Mouse (Mus musculus) intestine, postnatal 0 days (tissue): ENCODE results near the gene Map3k15. TPM values are rescaled to one million over a fixed set of nuclear protein-coding genes. Genes with fewer than 3 reads are reported as not detected.

Experiments used
- ATAC-seq: fragments of 200-750 bp; cut with Nextera tagmentation; 2 replicates; pipeline ENCODE4 v1.8.0; 2017; ENCODE audit warnings: mild to moderate bottlenecking, moderate TSS enrichment, moderate library complexity
- H3K27ac ChIP-seq: fragments of 300-500 bp; sonication (generic); 2 replicates; pipeline ENCODE4 v1.5.1; 2014; ENCODE audit warnings: mild to moderate bottlenecking, low read depth, low read length, moderate library complexity
- H3K27me3 ChIP-seq: fragments of 300-500 bp; sonication (generic); replicated peaks from 2 replicates; pipeline ENCODE4 v1.6.1; 2014; ENCODE audit warnings: low read length, mixed read lengths; ENCODE audit not compliant: control insufficient read depth, insufficient read depth
- H3K36me3 ChIP-seq: fragments of 300-500 bp; sonication (generic); 2 replicates; pipeline ENCODE4 v1.6.1; 2014; ENCODE audit warnings: mild to moderate bottlenecking, moderate library complexity; ENCODE audit not compliant: control insufficient read depth, insufficient read depth
- H3K4me1 ChIP-seq: fragments of 300-500 bp; sonication (generic); replicated peaks from 2 replicates; pipeline ENCODE4 v1.6.1; 2014; ENCODE audit warnings: antibody characterized with exemption, low read length, mixed read lengths; ENCODE audit not compliant: control insufficient read depth, insufficient read depth
- H3K4me2 ChIP-seq: fragments of 300-500 bp; sonication (generic); replicated peaks from 2 replicates; pipeline ENCODE4 v1.6.1; 2014; ENCODE audit warnings: low read depth, mild to moderate bottlenecking, moderate library complexity
- H3K4me3 ChIP-seq: fragments of 300-500 bp; sonication (generic); 2 replicates; pipeline ENCODE4 v1.5.1; 2014; ENCODE audit warnings: low read depth, low read length
- H3K9ac ChIP-seq: fragments of 300-500 bp; sonication (generic); 2 replicates; pipeline ENCODE4 v1.6.1; 2014; ENCODE audit warnings: mild to moderate bottlenecking, low read depth, low read length
- H3K9me3 ChIP-seq: fragments of 300-500 bp; sonication (generic); 2 replicates; pipeline ENCODE4 v1.6.1; 2016; ENCODE audit warnings: mixed run types; ENCODE audit not compliant: control insufficient read depth
- CTCF ChIP-seq: sonication (generic); IDR thresholded peaks from 2 replicates; pipeline ENCODE4 v1.5.1; 2016; ENCODE audit warnings: low read depth, mild to moderate bottlenecking, control low read depth, antibody characterized with exemption, moderate library complexity
- WGBS: fragments of 180-500 bp; shearing (Covaris S2); extraction: QIAGEN DNeasy Blood & Tissue Kit; methylation state at CpG from one replicate; pipeline ENCODE4 v1.1.7; 2014; 5-methylcytosine and 5-hydroxymethylcytosine counted together
- polyA plus RNA-seq: library from polyadenylated mRNA; unstranded; fragments of >200 nt; fragmentation: Nextera tagmentation; extraction: Ambion mirVana; gene quantifications from 2 replicates; pipeline ENCODE4 v1.2.1, GENCODE M21; 2015

Gene Map3k15
- polyA plus RNA-seq, 1 experiment from 2014 or later, result 0.10 TPM

- Histone ChIP-seq H3K9me3 (no peaks in the 10 kb centered on the region), H3K36me3 (no peaks in the 10 kb centered on the region), H3K27me3 (no peaks in the 10 kb centered on the region), H3K4me3 (no peak overlapping the region), H3K9ac (no peak overlapping the region), H3K27ac (no peak overlapping the region), H3K4me1 (no peaks in the 10 kb centered on the region), H3K4me2 (no peak overlapping the region)
- TF ChIP-seq CTCF, result peak; percentile 79
- ATAC-seq, result no peak
- 13% methylated on average over 2 of the region's 3 CpGs for WGBS
Measured at GRCm38 (mm10) chrX:160170150-160170549, 181.9 kb downstream of the Map3k15 start.

Other genes starting within 250 kb of the Map3k15 start
- 104 and 107 TPM in 2 replicates for gene Pdha1, start 150.0 kb downstream of the Map3k15 start, polyA plus RNA-seq